In genomic region chr4:134925206-134925605, GRCm38 (mm10) we compare ENCODE assay signal across 9 mouse cellular contexts. TPM values are rescaled to one million over a fixed set of nuclear protein-coding genes. Genes with fewer than 3 reads are reported as not detected.
DNase-seq lines count a peak whose midpoint lies in the region; ATAC-seq lines count a peak whose summit lies in the region.
"Had no signal": no experiment of that assay in that cellular context is flagged by ENCODE, and none has a peak within 500 bp of the region (broad histone marks: within the 10 kb centered on the region; RNA-seq: fewer than 3 reads in every experiment).

No protein-coding gene starts in this region.

- peak; percentile 59 to 64 for DNase-seq in heart, adult 18-20 months
- no peak for DNase-seq in heart, postnatal 10 days
- no peak for DNase-seq in liver, embryonic 13.5 days
- DNase-seq in thymus, postnatal 10 days (ENCODE audit: low spot score in 2 of 2): no peak
- DNase-seq in left cerebral cortex, adult 9 months (ENCODE audit: low spot score in 2 of 2): no peak

- intact Hi-C loops in heart, postnatal 10 days (cut with DNase I): no loop called here

- H3K9ac ChIP-seq in embryonic facial prominence, embryonic 13.5 days: peak overlapping the region; percentile 61
- peak overlapping the region; percentile 32; the same call in 1 of the 2 replicates for H3K9ac ChIP-seq in hindbrain, embryonic 12.5 days
- H3K9ac ChIP-seq in liver, embryonic 13.5 days: peak overlapping the region; percentile 100

- peak overlapping the region; percentile 100 for H3K4me3 ChIP-seq in embryonic facial prominence, embryonic 13.5 days
- H3K4me3 ChIP-seq in hindbrain, embryonic 12.5 days: peak overlapping the region; percentile 100
- peak overlapping the region; percentile 92 for H3K4me3 ChIP-seq in liver, embryonic 13.5 days (replicated peaks)

- ATAC-seq in embryonic facial prominence, embryonic 13.5 days (ENCODE audit: insufficient number of reproducible peaks, insufficient read depth, low FRiP score, low TSS enrichment, low read depth): no peak
- no peak for ATAC-seq in hindbrain, embryonic 12.5 days (ENCODE audit: low FRiP score)
- no peak for ATAC-seq in liver, embryonic 13.5 days (ENCODE audit: low read depth)
- no peak for ATAC-seq in erythroid progenitor cell, adult 5-6 weeks (replicated peaks; ENCODE audit: low FRiP score, poor library complexity, severe bottlenecking)
- ATAC-seq: Patski had no signal

- H3K4me2 ChIP-seq in embryonic facial prominence, embryonic 13.5 days: peak overlapping the region; percentile 84
- H3K4me2 ChIP-seq in hindbrain, embryonic 12.5 days (replicated peaks): peak overlapping the region; percentile 90
- H3K4me2 ChIP-seq in liver, embryonic 13.5 days: peak overlapping the region; percentile 77

- no peaks in the 10 kb centered on the region for H3K27me3 ChIP-seq in embryonic facial prominence, embryonic 13.5 days
- H3K27me3 ChIP-seq in hindbrain, embryonic 12.5 days: no peaks in the 10 kb centered on the region
- no peaks in the 10 kb centered on the region for H3K27me3 ChIP-seq in liver, embryonic 13.5 days
- H3K27me3 ChIP-seq: Patski had no signal

- no peak overlapping the region for H3K27ac ChIP-seq in embryonic facial prominence, embryonic 13.5 days
- no peak overlapping the region for H3K27ac ChIP-seq in hindbrain, embryonic 12.5 days
- peak overlapping the region; percentile 69 for H3K27ac ChIP-seq in liver, embryonic 13.5 days

- no peaks in the 10 kb centered on the region for H3K9me3 ChIP-seq in embryonic facial prominence, embryonic 13.5 days
- no peaks in the 10 kb centered on the region for H3K9me3 ChIP-seq in hindbrain, embryonic 12.5 days (replicated peaks)
- H3K9me3 ChIP-seq in liver, embryonic 13.5 days (replicated peaks): no peaks in the 10 kb centered on the region

- H3K36me3 ChIP-seq in embryonic facial prominence, embryonic 13.5 days: peaks cover 35% of the 10 kb centered on the region
- peaks cover 34% of the 10 kb centered on the region for H3K36me3 ChIP-seq in hindbrain, embryonic 12.5 days
- H3K36me3 ChIP-seq in liver, embryonic 13.5 days: peaks cover 58% of the 10 kb centered on the region

- H3K4me1 ChIP-seq in embryonic facial prominence, embryonic 13.5 days: peaks cover 21% of the 10 kb centered on the region
- peaks cover 21% of the 10 kb centered on the region for H3K4me1 ChIP-seq in hindbrain, embryonic 12.5 days
- peaks cover 64% of the 10 kb centered on the region for H3K4me1 ChIP-seq in liver, embryonic 13.5 days (replicated peaks)

- 72% methylated on average over 8 of the region's 8 CpGs for WGBS in embryonic facial prominence, embryonic 13.5 days
- 84% methylated on average over 8 of the region's 8 CpGs for WGBS in hindbrain, embryonic 12.5 days
- 60% methylated on average over 8 of the region's 8 CpGs for WGBS in liver, embryonic 13.5 days (ENCODE audit: insufficient replicate concordance)

RNA-seq across cellular contexts. Expression of gene Rsrp1, which starts 1.8 kb away (rescaled TPM):
- 100 to 1,000 TPM; 177 to 237 TPM for total RNA-seq in heart, adult 18-20 months (2021)
- total RNA-seq in heart, postnatal 10 days (2021): 100 to 1,000 TPM; 146 to 154 TPM
- polyA plus RNA-seq in embryonic facial prominence, embryonic 13.5 days (2015; fragmentation: Nextera tagmentation; extraction: Ambion mirVana): 512 and 574 TPM in 2 replicates
- polyA plus RNA-seq in hindbrain, embryonic 12.5 days (2016; fragmentation: Nextera tagmentation; extraction: Ambion mirVana): 536 and 591 TPM in 2 replicates
- 232 and 286 TPM in 2 replicates for polyA plus RNA-seq in liver, embryonic 13.5 days (2015; fragmentation: Nextera tagmentation; extraction: Ambion mirVana)
- total RNA-seq in erythroid progenitor cell, adult 5-6 weeks (2015; ENCODE audit: low replicate concordance): 722 and 849 TPM in 2 replicates
- total RNA-seq in erythroid progenitor cell, adult 5-6 weeks (2017; ENCODE audit: low replicate concordance): 222 and 384 TPM in 2 replicates

RNA-seq across cellular contexts. Expression of gene Syf2, which starts 5.5 kb away (rescaled TPM):
- total RNA-seq in heart, adult 18-20 months (2021): 10 to 100 TPM; 52.5 to 56.9 TPM
- total RNA-seq in heart, postnatal 10 days (2021): 10 to 100 TPM; 48.7 TPM
- polyA plus RNA-seq in embryonic facial prominence, embryonic 13.5 days (2015; fragmentation: Nextera tagmentation; extraction: Ambion mirVana): 78.7 and 88.4 TPM in 2 replicates
- polyA plus RNA-seq in hindbrain, embryonic 12.5 days (2016; fragmentation: Nextera tagmentation; extraction: Ambion mirVana): 77.2 and 80.7 TPM in 2 replicates
- polyA plus RNA-seq in liver, embryonic 13.5 days (2015; fragmentation: Nextera tagmentation; extraction: Ambion mirVana): 61.7 and 77.5 TPM in 2 replicates
- total RNA-seq in erythroid progenitor cell, adult 5-6 weeks (2015; ENCODE audit: low replicate concordance): 66.7 and 95.9 TPM in 2 replicates
- 180 and 263 TPM in 2 replicates for total RNA-seq in erythroid progenitor cell, adult 5-6 weeks (2017; ENCODE audit: low replicate concordance)

RNA-seq across cellular contexts. Expression of gene Tmem50a, which starts 10.4 kb away (rescaled TPM):
- 10 to 100 TPM; 61.9 to 65.3 TPM for total RNA-seq in heart, adult 18-20 months (2021)
- total RNA-seq in heart, postnatal 10 days (2021): 10 to 100 TPM; 80.8 to 85.0 TPM
- 172 and 199 TPM in 2 replicates for polyA plus RNA-seq in embryonic facial prominence, embryonic 13.5 days (2015; fragmentation: Nextera tagmentation; extraction: Ambion mirVana)
- 163 and 169 TPM in 2 replicates for polyA plus RNA-seq in hindbrain, embryonic 12.5 days (2016; fragmentation: Nextera tagmentation; extraction: Ambion mirVana)
- 83.1 and 92.7 TPM in 2 replicates for polyA plus RNA-seq in liver, embryonic 13.5 days (2015; fragmentation: Nextera tagmentation; extraction: Ambion mirVana)
- total RNA-seq in erythroid progenitor cell, adult 5-6 weeks (2015; ENCODE audit: low replicate concordance): 85.5 and 150 TPM in 2 replicates
- total RNA-seq in erythroid progenitor cell, adult 5-6 weeks (2017; ENCODE audit: low replicate concordance): 70.6 and 90.5 TPM in 2 replicates

Comparison
In these comparisons a context has a peak if more than half of its experiments do, and no peak if none do; other contexts are left out.
1. DNase-seq: peak in heart, adult 18-20 months (2 of 2); none in heart, postnatal 10 days (0 of 2), liver, embryonic 13.5 days (single experiment), thymus, postnatal 10 days (0 of 2) and left cerebral cortex, adult 9 months (0 of 2).
2. H3K9ac ChIP-seq: peak in every context shown above with its lines; median percentile 100 in liver, embryonic 13.5 days; 61 in embryonic facial prominence, embryonic 13.5 days; 32 in hindbrain, embryonic 12.5 days.
3. Peak in every context shown above with its lines, with median percentiles within 50 percentile points of each other: H3K4me2 ChIP-seq and H3K4me3 ChIP-seq.